Mouse (Mus musculus) yolk sac, embryonic 10.5 days (tissue): ENCODE data around the gene 1700125H20Rik.
"Not testable (repeated sequence)": the region's sequence is repeated elsewhere in the genome, so short reads cannot be mapped to it uniquely, and the experiment has no call there.

Experiments
- DNase-seq: peaks from one replicate; pipeline ENCODE4 v3.0.0-alpha.2; 2017; ENCODE audit warnings: low spot score

1700125H20Rik gene

GRCm38 (mm10) chr11:85170058-85170740 lies at the start of gene 1700125H20Rik:
Gene 1700125H20Rik (plus strand): TSS chr11:85170404.
- peak; percentile 81 for DNase-seq

- no peak for DNase-seq
Measured at GRCm38 (mm10) chr11:85122073-85122472, 48.1 kb upstream of the 1700125H20Rik start.

DNA sequence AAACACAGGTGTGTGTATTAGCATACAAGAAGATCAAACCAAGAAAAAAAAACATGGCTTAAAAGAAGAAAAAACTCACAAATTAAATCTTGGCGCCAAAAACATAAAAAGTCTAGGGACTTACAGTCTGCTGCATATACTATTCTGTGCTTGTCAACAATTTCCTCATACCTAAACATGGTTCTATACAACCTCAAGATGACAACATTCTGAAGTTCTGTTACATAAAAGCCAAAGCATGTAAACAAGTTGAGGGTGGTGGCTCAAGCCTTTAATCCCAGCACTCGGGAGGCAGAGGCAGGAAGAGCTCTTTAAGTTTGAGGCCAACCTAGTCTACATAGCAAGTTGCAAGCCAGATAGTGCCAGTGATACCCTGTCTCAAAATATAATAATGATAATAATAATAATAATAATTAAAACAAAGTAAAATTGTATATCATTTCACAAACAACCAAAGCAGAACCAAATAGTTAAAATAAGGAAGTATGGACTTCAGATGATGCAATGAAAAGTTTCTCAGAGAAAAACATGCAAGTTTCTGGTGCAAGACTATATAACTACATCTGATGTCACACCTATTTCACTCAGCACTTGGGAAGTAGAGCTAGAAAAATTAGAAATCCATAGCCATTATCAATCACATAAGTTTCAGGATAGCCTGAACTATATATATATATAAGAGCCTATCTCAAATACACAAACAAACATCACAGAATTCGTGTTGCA lies 46.8 kb upstream of the 1700125H20Rik start:
- no peak for DNase-seq

DNA sequence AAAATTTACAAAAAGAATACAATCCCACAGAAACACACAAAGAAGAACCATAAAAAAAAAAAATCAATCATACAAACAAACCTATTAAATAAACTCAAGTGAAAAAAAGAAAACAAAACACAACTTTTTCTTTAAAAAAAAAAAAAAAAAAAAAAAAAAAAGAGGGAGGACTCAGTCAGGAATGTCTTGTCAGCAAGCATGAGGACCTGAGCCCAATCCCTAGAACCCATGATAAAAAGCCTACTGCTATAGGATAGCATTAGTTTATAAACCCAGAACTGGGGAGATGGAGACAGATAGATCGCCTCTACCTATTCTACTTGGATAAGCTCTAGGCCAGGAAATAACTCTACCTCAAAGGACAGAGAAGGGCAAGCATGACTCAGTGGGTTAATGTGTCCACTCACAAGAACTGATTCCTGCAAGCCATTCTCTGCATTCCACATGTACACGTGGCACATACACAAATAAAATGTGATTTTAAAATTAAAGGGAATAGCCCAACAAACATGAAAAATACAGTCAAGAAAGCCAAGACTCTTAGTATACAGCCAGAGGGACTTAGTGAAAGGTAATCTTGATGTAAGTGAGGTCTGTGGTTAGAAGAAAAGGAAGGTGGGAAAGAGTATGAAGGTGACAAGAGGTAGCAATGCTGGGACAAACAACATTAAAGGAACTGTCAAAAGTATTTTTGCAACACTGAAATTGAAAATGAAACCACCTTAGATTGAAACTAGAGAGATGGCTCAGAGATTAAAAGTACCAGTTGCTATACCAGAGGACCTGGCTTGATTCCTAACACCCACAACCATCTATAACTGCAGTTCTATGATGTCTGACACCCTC lies 43.7 kb upstream of the 1700125H20Rik start:
- no peak for DNase-seq

GRCm38 (mm10) chr11:85128883-85129282 lies 41.3 kb upstream of the 1700125H20Rik start:
- no peak for DNase-seq

DNA sequence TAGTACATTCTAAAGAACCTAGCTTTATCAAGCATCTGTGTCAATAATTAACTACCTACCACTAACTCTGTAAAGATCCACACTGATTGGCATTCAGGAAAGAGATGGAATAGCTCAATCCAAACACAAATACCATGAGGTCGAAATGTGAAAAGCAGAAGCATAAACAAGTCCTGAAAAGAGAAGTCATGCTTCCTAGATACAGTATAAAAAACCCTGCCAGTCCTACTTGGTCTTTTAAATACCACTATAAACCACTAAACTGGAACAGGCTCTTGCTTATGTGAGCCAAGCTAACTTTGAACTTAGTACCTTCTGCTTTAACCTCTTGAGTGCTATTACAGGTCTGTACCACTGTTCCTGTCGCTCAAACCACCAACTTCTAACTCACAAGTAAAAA lies 38.7 kb upstream of the 1700125H20Rik start:
- peak; percentile 10 for DNase-seq

GRCm38 (mm10) chr11:85138776-85139474 lies 31.3 kb upstream of the 1700125H20Rik start:
- peak; percentile 12 for DNase-seq

DNA sequence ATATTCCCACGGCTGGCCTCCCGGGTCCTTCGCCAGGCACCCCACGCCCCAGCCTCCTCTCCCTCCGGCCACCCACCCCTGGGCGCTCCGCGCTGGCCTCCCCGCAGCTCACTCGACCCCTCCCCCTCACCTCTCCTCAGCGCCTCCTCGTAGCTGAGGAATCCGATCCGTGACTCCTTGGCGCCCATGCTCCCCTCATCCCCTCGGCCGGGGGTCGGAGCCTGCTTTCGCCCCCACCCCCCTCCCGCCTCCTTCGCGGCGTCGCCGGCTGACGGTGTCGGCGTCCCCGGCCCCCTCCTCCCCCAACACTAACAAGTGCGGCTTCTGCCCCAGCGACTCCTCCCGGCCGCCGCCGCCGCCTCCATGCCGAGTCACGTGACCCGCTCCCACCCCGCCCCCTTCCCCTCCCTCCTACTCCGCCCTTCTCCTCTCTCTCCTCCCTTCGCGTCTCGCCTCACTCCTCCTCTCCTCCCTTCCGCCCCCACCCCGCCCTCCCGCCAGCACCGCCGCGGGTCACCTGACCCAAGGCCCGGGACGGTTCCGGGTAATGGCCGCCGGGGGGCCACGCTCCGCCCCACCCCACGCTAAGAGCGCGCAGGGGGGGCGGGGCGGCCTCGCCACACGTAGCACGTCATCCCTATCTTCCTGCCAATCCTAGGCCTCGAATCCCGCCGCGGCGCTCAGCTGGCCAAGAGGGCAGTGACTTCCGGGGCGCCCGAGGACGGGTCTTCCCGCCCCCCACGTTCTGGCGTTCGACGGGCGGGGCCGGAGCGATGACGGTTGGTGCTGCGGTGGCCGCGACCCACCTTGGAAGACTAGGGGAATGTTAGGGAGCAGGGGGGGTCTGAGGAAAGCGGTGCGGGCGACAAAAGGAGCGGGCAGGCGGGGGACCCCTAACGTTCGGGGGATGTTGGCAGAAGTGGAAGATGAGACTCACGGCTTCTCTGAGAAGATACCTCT lies 30.3 kb upstream of the 1700125H20Rik start, which contains the start of gene Usp32:
Gene Usp32 (minus strand): TSS at position 581 of the 960 bp plus-strand sequence.
- peak; percentile 100 for DNase-seq

DNA sequence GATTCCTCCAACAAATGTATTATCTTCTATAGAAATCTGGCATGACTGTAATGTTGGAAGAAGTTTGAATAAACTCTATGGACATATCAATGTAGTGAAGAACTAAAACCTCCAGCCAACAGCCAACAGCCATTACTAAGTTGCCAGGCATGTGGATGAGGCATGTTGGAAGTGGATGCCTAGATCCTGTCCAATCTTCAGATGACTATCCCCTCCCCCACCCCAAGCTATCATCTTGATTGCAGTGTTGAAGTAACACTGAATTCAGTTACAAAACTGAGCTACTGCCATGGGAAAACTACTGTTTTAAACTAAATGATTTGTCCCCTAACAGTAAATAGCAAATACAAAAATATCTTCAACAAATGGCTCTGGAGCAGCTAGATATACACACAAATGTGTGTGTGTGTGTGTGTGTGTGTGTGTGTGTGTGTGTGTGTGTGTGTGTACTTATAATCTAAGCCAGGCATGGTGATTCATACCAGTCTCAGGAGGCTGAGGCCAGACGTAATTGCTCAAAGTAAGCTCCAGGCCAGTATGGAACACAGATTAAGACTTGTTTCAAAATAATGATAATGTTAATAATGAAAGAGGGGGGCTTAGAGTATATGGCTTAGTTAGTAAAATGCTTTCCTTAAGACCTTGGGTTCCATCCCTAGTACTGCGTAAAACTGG lies 17.8 kb upstream of the 1700125H20Rik start:
- no peak for DNase-seq

- DNase-seq: no peak
Measured at GRCm38 (mm10) chr11:85157301-85157700, 12.9 kb upstream of the 1700125H20Rik start.

- DNase-seq: not testable (repeated sequence)
Measured at GRCm38 (mm10) chr11:85163014-85163413, 7.2 kb upstream of the 1700125H20Rik start.

DNA sequence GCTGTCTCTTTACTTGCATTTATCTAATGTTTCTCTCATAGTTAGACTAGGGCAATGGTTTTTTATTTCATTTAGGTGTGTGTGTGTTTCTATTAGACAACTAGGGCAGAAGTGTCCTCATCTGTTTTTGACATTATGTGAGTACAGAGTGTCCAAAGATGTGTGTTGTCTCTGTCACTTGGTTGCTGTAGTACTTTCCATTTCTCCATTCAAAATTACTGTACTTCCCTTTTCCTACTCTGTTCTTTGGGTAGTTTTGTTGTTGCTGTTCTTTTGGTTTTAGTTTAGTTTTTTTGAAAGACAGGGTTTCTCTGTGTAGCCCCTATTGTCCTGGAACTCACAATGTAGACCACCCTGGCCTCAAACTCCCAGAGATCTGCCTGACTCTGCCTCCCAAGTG lies 5.8 kb upstream of the 1700125H20Rik start:
- no peak for DNase-seq

- no peak for DNase-seq
Measured at GRCm38 (mm10) chr11:85167503-85167902, 2.7 kb upstream of the 1700125H20Rik start.

DNA sequence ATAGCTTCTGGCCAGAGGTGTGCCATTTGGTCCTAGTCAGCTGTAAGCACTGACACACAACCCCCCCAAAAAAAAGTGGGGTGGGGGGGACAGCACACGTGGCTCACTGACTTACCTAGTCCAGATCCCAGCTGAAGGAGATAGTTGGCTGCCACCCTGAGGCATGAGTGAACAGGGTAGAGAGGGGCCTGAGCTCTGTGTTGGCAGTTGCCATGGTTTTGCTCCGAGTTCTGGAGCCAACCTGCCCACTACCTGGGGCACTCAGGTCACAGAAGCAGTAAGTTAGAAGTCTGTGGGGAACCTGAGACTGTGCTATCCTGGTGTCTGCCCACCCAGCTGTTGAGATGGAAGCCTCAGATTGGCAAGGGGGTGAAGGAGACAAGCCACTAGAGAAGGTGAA lies 629 bp downstream of the 1700125H20Rik start:
- DNase-seq: no peak

GRCm38 (mm10) chr11:85175941-85176340 lies 5.7 kb downstream of the 1700125H20Rik start:
- DNase-seq: no peak

DNA sequence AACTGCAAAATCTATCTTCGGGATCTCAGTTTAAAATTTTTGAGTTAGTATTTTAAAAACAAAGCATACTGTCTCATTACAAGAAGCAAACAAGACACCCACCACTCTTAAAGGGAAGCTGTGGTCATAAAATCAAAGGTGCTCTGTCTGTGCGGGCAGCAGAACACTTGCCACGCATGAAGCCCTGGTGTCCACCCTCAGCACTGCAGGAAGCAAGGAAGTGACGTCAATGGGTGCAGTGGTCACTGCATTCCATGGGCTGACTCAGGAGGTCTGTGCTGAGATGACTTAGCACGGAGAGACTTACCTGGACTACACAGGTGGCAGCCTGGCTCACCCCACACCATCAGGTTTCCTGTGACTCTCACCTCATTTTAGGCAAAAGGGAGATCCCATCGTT lies 7.6 kb downstream of the 1700125H20Rik start:
- DNase-seq: no peak

DNA sequence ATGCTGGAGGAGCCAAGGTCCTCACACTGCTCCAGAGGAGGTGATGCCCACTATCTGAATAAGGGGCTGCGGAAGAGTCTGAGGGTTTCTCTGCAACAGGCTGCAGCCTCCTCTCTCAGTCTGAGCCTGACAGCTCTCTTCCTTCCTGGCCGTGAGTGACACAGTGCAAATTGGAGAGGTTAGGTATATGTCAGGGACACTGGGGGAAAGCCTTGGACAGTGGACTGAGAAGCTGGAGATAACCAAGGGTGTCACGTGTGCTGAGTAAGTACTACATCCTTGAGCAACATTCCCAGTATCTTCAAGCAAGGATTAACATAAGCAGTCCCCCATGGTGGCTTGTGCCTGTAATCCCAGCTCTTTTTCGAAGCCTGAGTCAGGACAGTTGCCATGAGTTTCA lies 8.2 kb downstream of the 1700125H20Rik start:
- DNase-seq: no peak

- peak; percentile 84 for DNase-seq
Measured at GRCm38 (mm10) chr11:85182617-85183283, 12.5 kb downstream of the 1700125H20Rik start.

- DNase-seq: no peak
Measured at GRCm38 (mm10) chr11:85183284-85183779, 13.1 kb downstream of the 1700125H20Rik start.
